Mouse (Mus musculus) liver, embryonic 15.5 days (tissue): Measurements from ENCODE around the gene Slc6a13. TPM values are rescaled to one million over a fixed set of nuclear protein-coding genes. Genes with fewer than 3 reads are reported as not detected.

Source experiments
- ATAC-seq: fragments of 200-750 bp; cut with Nextera tagmentation; 2 replicates; pipeline ENCODE4 v1.8.0; 2017; ENCODE audit warnings: moderate number of reproducible peaks, mild to moderate bottlenecking, moderate library complexity; ENCODE audit not compliant: insufficient read depth
- H3K27ac ChIP-seq: fragments of 300-500 bp; sonication (generic); replicated peaks from 2 replicates; pipeline ENCODE4 v1.5.1; 2015; ENCODE audit warnings: mild to moderate bottlenecking, inconsistent platforms
- H3K27me3 ChIP-seq: fragments of 300-500 bp; sonication (generic); 2 replicates; pipeline ENCODE4 v1.6.1; 2015; ENCODE audit warnings: mild to moderate bottlenecking, inconsistent platforms
- H3K36me3 ChIP-seq: fragments of 300-500 bp; sonication (generic); replicated peaks from 2 replicates; pipeline ENCODE4 v1.6.1; 2015; ENCODE audit warnings: moderate library complexity, mild to moderate bottlenecking, inconsistent platforms
- H3K4me1 ChIP-seq: fragments of 300-500 bp; sonication (generic); replicated peaks from 2 replicates; pipeline ENCODE4 v1.6.1; 2015; ENCODE audit warnings: inconsistent platforms
- H3K4me2 ChIP-seq: fragments of 300-500 bp; sonication (generic); 2 replicates; pipeline ENCODE4 v1.6.1; 2015; ENCODE audit warnings: moderate library complexity, mild to moderate bottlenecking, inconsistent platforms
- H3K4me3 ChIP-seq: fragments of 300-500 bp; sonication (generic); replicated peaks from 2 replicates; pipeline ENCODE4 v1.5.1; 2015; ENCODE audit warnings: mild to moderate bottlenecking, inconsistent platforms
- H3K9ac ChIP-seq: fragments of 300-500 bp; sonication (generic); 2 replicates; pipeline ENCODE4 v1.6.1; 2015; ENCODE audit warnings: moderate library complexity, mild to moderate bottlenecking, inconsistent platforms
- H3K9me3 ChIP-seq: fragments of 300-500 bp; sonication (generic); replicated peaks from 2 replicates; pipeline ENCODE4 v1.6.1; 2016; ENCODE audit warnings: inconsistent platforms
- WGBS: fragments of 180-500 bp; shearing (Covaris S2); methylation state at CpG from one replicate; pipeline ENCODE4 v1.1.7; 2015; ENCODE audit warnings: mixed read lengths; ENCODE audit not compliant: insufficient replicate concordance; 5-methylcytosine and 5-hydroxymethylcytosine counted together
- polyA plus RNA-seq: library from polyadenylated mRNA; unstranded; fragments of >200 nt; fragmentation: Nextera tagmentation; extraction: Ambion mirVana; gene quantifications from 2 replicates; pipeline ENCODE4 v1.2.1, GENCODE M21; 2015

Slc6a13 gene
- polyA plus RNA-seq = 34.1 and 39.1 TPM in 2 replicates

DNA sequence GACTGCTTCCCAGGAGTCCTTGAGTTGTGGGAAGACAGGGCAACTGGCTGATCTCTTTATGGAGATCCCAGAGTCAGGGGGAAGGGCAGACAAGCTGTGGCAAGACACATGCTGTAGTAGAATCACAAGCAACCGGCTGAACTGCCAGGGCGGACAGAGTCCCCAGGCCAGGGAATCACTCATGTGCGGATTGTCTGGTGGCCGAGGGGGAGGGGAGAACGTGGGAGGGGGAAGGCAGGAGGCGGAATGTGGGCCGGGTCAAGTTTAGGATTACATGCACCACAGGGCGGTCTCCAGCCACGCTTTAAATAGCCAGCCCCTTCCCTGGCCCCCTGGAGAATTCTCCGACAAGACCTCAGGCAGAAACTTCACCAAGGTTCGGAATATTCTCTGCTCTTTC is at the start of gene Slc6a13:
Gene Slc6a13 (plus strand): TSS at position 274 of the 400 bp plus-strand sequence.
- Histone ChIP-seq H3K4me2 (peak within 1 kb of the TSS; percentile 45), H3K27ac (peak within 1 kb of the TSS; percentile 41; the same call in 1 of the 2 replicates), H3K9ac (no peak within 1 kb of the TSS), H3K4me1 (peaks cover 7% of the 10 kb centered on the region; the same call in 1 of the 2 replicates), H3K36me3 (no peaks in the 10 kb centered on the region), H3K9me3 (no peaks in the 10 kb centered on the region), H3K27me3 (peaks cover 2% of the 10 kb centered on the region; the same call in 1 of the 2 replicates), H3K4me3 (peak within 1 kb of the TSS; percentile 39)
- WGBS = 18% methylated on average over 11 of the region's 11 CpGs
- ATAC-seq = peak; percentile 75

DNA sequence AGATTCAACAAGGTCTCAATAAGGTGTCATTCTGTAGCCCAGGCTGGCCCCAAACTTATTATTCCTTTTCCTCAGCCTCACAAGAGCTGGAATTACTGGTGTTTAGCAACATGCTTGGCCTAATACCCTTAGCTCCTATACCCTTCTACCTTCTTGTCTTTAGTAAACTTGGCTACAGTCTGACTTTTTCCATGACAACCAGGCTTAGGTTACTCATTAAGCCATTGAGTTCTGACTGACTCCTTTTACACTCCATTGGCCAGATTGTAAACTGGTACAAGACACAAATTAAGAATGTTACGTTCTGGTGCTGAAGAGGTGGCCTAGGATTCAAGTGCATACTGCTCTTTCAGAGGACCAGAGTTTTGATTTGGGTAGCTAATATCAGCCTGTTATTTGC is 49.6 kb upstream of the Slc6a13 start:
- Histone ChIP-seq H3K27ac (no peak overlapping the region), H3K4me2 (no peak overlapping the region)

DNA sequence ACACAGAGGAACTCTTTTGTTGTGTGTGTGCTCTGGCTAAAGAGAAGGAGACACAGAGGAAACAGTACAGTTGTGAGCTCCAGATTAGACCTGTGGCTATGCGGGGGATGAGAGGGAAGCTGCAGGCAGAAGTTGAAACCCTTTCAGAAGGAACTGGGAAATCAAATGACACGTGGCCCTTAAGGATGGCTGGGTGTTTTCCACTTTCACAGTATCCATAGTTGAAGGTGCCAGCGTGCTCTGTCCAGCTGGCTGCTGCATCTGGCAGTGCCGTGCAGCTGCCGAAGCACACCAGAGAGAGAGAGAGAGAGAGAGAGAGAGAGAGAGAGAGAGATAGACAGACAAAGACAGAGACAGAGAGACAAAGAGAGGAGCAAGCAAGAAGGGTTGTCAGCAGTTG is 48.8 kb upstream of the Slc6a13 start:
- peaks cover 31% of the 10 kb centered on the region for H3K4me1 ChIP-seq
- H3K4me3 ChIP-seq = no peak overlapping the region
- H3K9ac ChIP-seq = no peak overlapping the region
- H3K9me3 ChIP-seq = no peaks in the 10 kb centered on the region
- no peak for ATAC-seq
- H3K36me3 ChIP-seq = no peaks in the 10 kb centered on the region; the same call in 1 of the 2 replicates
- 0 out of 2 replicates have a peak, but pooled peaks cover 4% of the 10 kb centered on the region for H3K27me3 ChIP-seq
- H3K4me2 ChIP-seq = no peak overlapping the region
- H3K27ac ChIP-seq = no peak overlapping the region
- WGBS = 28% methylated on average over 5 of the region's 5 CpGs

More for the DNA sequence above, 49.6 kb upstream of the Slc6a13 start:
- H3K4me3 ChIP-seq = no peak overlapping the region
- H3K36me3 ChIP-seq = no peaks in the 10 kb centered on the region; the same call in 1 of the 2 replicates
- H3K9ac ChIP-seq = no peak overlapping the region
- H3K9me3 ChIP-seq = no peaks in the 10 kb centered on the region
- 61% methylated on average over 1 of the region's 1 CpGs for WGBS
- ATAC-seq = no peak
- 0 out of 2 replicates have a peak, but pooled peaks cover 4% of the 10 kb centered on the region for H3K27me3 ChIP-seq
- peaks cover 37% of the 10 kb centered on the region for H3K4me1 ChIP-seq

DNA sequence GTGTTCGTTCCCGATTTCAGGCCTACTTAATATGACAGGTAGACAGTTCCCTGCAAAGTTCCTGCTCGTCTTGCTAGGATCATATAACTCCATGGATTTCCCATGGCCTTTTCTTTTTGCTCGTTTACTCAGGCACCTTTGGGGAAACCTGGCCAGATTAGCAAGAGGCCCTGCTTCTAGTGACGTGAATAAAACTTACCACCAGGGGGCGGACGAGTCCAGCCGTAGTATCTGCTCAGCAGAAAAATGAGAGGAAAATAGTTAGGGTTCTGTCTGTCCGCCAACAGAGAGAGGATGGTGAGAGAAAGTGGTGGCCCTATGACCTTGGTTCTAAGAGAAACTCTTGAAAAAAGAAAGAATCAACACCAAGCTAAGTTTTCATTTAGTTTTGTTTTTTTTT is 39.5 kb upstream of the Slc6a13 start:
- no peaks in the 10 kb centered on the region for H3K9me3 ChIP-seq
- H3K4me1 ChIP-seq = no peaks in the 10 kb centered on the region
- H3K36me3 ChIP-seq = 0 out of 2 replicates have a peak, but pooled peaks cover 8% of the 10 kb centered on the region
- no peak for ATAC-seq
- no peak overlapping the region for H3K4me2 ChIP-seq
- H3K27me3 ChIP-seq = no peaks in the 10 kb centered on the region
- no peak overlapping the region for H3K4me3 ChIP-seq
- H3K9ac ChIP-seq = no peak overlapping the region
- H3K27ac ChIP-seq = no peak overlapping the region
- WGBS = 22% methylated on average over 9 of the region's 9 CpGs

DNA sequence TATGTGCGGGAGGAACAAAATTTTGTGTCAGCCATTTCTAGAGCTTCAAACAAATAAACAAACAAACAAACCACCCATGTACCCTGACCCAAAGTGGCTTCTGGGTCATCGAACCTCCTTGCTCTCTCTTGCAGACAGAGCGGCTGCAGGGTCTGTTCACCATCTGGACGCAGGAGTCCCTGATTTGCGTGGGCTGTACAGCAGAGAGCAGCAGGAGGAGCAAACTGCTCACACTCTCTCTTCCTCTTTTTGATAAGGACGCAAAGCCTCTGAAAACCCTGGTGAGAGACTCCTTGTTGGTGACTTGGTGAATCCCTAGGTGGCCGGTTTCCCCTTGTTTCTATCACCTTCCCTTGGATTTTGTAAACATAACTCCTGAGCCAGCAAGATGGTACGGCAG is 38.8 kb upstream of the Slc6a13 start:
- Histone ChIP-seq H3K27ac (no peak overlapping the region), H3K4me3 (no peak overlapping the region), H3K4me2 (no peak overlapping the region), H3K27me3 (no peaks in the 10 kb centered on the region), H3K9me3 (no peaks in the 10 kb centered on the region), H3K4me1 (no peaks in the 10 kb centered on the region), H3K9ac (no peak overlapping the region), H3K36me3 (0 out of 2 replicates have a peak, but pooled peaks cover 15% of the 10 kb centered on the region)
- ATAC-seq = no peak
- WGBS = 45% methylated on average over 8 of the region's 8 CpGs

DNA sequence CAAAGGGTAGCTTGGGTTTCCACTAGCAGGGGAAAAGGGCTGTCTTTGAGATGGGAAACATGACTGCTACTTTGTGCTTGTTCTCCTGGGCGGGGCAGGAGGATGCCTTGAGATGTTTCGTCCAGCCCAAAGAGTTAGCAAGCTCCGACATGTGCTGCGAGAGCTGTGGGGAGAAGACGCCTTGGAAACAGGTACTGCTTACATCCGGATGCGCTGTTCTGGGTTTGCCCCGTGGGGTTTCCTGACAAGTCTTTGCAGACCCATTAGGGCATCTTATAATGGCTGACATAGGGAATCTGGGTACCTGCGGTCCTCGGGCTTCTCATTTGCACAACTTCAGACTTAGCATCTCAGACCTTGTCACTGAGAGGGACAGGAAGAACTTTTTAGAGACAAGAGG is 38.0 kb upstream of the Slc6a13 start:
- Histone ChIP-seq H3K9me3 (no peaks in the 10 kb centered on the region), H3K4me2 (no peak overlapping the region), H3K9ac (no peak overlapping the region), H3K36me3 (0 out of 2 replicates have a peak, but pooled peaks cover 15% of the 10 kb centered on the region), H3K4me1 (no peaks in the 10 kb centered on the region), H3K4me3 (no peak overlapping the region), H3K27ac (no peak overlapping the region), H3K27me3 (no peaks in the 10 kb centered on the region)
- no peak for ATAC-seq
- WGBS = 79% methylated on average over 10 of the region's 10 CpGs

DNA sequence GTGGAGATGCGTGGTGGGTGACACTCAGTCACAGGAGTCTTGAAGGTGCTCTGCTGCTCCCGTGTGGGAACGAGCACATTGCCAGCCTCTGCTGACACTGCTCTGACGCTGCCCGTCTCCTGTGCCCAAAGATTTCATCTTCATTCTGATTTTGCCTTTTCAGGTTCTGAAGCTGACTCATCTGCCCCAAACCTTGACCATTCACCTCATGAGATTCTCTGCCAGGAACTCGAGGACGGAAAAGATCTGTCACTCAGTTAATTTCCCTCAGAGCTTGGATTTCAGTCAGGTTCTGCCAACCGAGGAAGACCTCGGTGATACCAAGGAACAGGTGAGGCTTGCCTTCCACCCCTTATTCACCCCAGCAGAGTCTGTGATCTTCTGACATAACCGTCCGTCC is 37.5 kb upstream of the Slc6a13 start:
- no peaks in the 10 kb centered on the region for H3K9me3 ChIP-seq
- 0 out of 2 replicates have a peak, but pooled peaks cover 15% of the 10 kb centered on the region for H3K36me3 ChIP-seq
- no peaks in the 10 kb centered on the region for H3K4me1 ChIP-seq
- no peak overlapping the region for H3K4me2 ChIP-seq
- no peak for ATAC-seq
- no peak overlapping the region for H3K4me3 ChIP-seq
- 76% methylated on average over 11 of the region's 11 CpGs for WGBS
- H3K27me3 ChIP-seq = no peaks in the 10 kb centered on the region
- no peak overlapping the region for H3K9ac ChIP-seq
- H3K27ac ChIP-seq = no peak overlapping the region

DNA sequence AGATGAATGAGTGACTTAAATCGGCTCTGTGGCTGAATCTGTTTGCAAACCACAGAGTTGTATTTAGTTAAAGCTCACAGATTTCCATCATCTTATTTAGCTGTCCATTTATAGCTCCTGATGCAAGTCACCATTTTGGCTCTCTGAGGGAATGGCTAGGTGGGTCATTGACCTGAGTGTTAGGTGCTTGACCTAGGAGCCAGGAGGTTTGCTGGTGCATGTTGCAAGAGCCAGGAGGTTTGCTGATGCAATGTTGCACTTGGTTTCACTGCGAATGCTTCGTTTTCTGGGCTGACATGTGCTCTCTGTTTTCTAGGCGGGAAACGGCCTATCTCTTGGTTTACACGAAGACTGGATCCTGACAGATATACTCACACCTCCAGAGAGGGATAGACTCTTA is 29.9 kb upstream of the Slc6a13 start:
- H3K27me3 ChIP-seq = no peaks in the 10 kb centered on the region
- no peak for ATAC-seq
- H3K4me1 ChIP-seq = peaks cover 11% of the 10 kb centered on the region
- no peak overlapping the region for H3K9ac ChIP-seq
- no peak overlapping the region for H3K27ac ChIP-seq
- 0 out of 2 replicates have a peak, but pooled peaks cover 8% of the 10 kb centered on the region for H3K36me3 ChIP-seq
- 60% methylated on average over 6 of the region's 6 CpGs for WGBS
- H3K4me3 ChIP-seq = no peak overlapping the region
- H3K9me3 ChIP-seq = no peaks in the 10 kb centered on the region
- H3K4me2 ChIP-seq = no peak overlapping the region

DNA sequence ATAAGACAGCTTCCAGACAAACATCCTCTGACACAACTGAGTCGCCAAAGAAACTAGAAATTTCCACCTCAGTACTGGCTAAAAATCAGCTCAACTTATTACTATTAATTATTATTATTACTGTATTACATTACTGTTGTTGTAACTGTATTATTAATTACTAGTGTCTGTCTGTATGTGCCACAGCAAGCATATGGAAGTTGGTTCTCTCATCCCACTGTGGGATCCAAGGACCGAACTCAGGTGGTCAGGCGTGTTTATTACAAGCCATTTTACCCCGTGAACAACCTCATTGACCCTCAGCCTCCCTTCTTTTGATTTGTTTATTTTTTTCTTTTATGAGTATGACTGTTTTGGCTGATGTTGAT is 28.3 kb upstream of the Slc6a13 start:
- Histone ChIP-seq H3K27ac (no peak overlapping the region), H3K4me3 (peak overlapping the region; percentile 74), H3K27me3 (no peaks in the 10 kb centered on the region), H3K36me3 (no peaks in the 10 kb centered on the region), H3K9ac (0 out of 2 replicates have a peak overlapping the region, but pooled peaks have one; percentile 52), H3K4me2 (peak overlapping the region; percentile 81), H3K4me1 (peaks cover 11% of the 10 kb centered on the region), H3K9me3 (no peaks in the 10 kb centered on the region)
- no peak for ATAC-seq
- 6% methylated on average over 4 of the region's 4 CpGs for WGBS

DNA sequence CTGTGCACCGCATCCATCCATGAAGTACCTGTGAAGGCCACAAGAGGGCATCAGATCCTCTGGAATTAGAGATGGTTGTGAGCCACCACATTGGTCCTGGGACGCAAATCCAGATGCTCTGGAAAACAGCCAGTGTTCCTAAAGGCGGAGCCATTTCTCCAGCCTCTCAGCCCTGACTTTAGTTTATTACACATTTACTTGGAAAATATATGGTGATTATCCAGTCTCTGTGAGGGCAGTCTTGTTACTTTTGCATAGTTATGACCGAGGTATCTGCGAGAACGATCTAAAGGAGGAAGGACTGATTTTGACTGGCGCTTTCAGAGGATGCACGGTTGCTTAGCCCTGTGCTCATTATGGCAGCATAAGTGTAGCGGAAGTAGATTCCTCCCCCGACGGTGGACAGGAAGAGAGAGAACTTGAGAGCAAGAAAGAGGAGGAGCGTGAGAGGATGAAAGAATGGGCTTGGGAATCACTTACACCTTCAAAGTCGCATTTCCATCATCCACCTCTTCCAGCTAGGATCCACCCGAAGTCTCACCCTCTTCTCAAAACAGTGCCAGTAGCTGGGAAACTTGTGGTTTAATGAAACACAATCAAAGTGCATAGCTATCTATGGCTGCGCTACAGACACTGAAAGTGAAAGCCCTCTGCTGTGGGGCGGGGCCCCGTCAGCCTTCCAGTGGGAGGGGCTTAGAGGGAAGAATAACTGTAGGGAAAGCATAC is 27.8 kb upstream of the Slc6a13 start:
- Histone ChIP-seq H3K4me2 (peak overlapping the region; percentile 81), H3K36me3 (no peaks in the 10 kb centered on the region), H3K9me3 (no peaks in the 10 kb centered on the region), H3K4me3 (peak overlapping the region; percentile 74), H3K27ac (peak overlapping the region; percentile 39), H3K27me3 (no peaks in the 10 kb centered on the region), H3K9ac (peak overlapping the region; percentile 52), H3K4me1 (peaks cover 11% of the 10 kb centered on the region)
- ATAC-seq = peak; percentile 80
- WGBS = 3% methylated on average over 17 of the region's 17 CpGs

DNA sequence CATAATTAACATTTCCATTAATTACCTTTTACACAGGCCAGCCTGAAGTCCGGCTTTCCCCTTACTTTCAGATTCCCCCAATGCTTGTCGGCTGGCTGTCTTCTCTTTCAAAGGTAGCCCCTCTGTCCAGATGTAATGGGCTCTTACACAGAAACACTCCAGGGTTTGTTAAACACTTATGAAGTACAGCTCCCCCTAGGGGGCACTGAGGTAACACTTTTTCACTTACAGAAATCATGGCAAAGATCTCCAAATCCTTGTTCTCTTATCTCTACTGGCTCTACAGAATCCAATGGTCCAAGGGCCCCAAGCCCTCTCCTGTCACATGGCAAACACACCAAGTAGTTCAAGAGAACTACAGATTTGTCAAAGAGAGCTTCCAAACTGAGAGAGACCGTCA is 25.7 kb upstream of the Slc6a13 start:
- no peak for ATAC-seq

More for the DNA sequence above, 25.7 kb upstream of the Slc6a13 start:
- Histone ChIP-seq H3K27ac (no peak overlapping the region), H3K4me3 (no peak overlapping the region), H3K27me3 (no peaks in the 10 kb centered on the region), H3K4me2 (no peak overlapping the region), H3K9me3 (no peaks in the 10 kb centered on the region), H3K36me3 (no peaks in the 10 kb centered on the region), H3K4me1 (peaks cover 11% of the 10 kb centered on the region), H3K9ac (no peak overlapping the region)
- 57% methylated on average over 3 of the region's 3 CpGs for WGBS
